ENCODE assay signal across 8 mouse cellular contexts in genomic region chr4:134250930-134251240, GRCm38 (mm10). TPM values are rescaled to one million over a fixed set of nuclear protein-coding genes. Genes with fewer than 3 reads are reported as not detected.
DNase-seq lines count a peak whose midpoint lies in the region; ATAC-seq and TF ChIP-seq lines count a peak whose summit lies in the region.

No protein-coding gene starts in this region.

- H3K36me3 ChIP-seq in heart, embryonic 13.5 days = no peaks in the 10 kb centered on the region
- no peaks in the 10 kb centered on the region for H3K36me3 ChIP-seq in ES-Bruce4 (ENCODE audit: control insufficient read depth, insufficient read depth, low read length, poor library complexity, severe bottlenecking)
- no peaks in the 10 kb centered on the region for H3K36me3 ChIP-seq in forebrain, embryonic 14.5 days (ENCODE audit: control insufficient read depth, insufficient read depth, low read length)
- no peaks in the 10 kb centered on the region for H3K36me3 ChIP-seq in liver, embryonic 14.5 days (replicated peaks; ENCODE audit: control insufficient read depth, insufficient read depth, low read depth)

- peaks cover 91% of the 10 kb centered on the region for H3K27me3 ChIP-seq in heart, embryonic 13.5 days (replicated peaks)
- peaks cover 9% of the 10 kb centered on the region for H3K27me3 ChIP-seq in ES-Bruce4 (ENCODE audit: control insufficient read depth, insufficient read depth, low read length, poor library complexity, severe bottlenecking)
- H3K27me3 ChIP-seq in forebrain, embryonic 14.5 days (replicated peaks; ENCODE audit: control insufficient read depth, insufficient read depth, low read length) = peaks cover 70% of the 10 kb centered on the region
- H3K27me3 ChIP-seq in liver, embryonic 14.5 days (ENCODE audit: control insufficient read depth, insufficient read depth, low read length) = peaks cover 83% of the 10 kb centered on the region

- TF ChIP-seq POLR2A in ES-Bruce4 (IDR thresholded peaks at IDR 0.05; ENCODE audit: insufficient read depth, low read length) = no peak

- intact Hi-C loops in heart, postnatal 25 days (cut with DNase I) = loop anchor here (2.0 kb wide), 1 partner anchor 36 kb away; the partner anchor contains the start of gene Pdik1l

- no peak for ATAC-seq in heart, embryonic 13.5 days (ENCODE audit: extremely low read depth, insufficient number of reproducible peaks, low FRiP score, low TSS enrichment)
- ATAC-seq in forebrain, embryonic 14.5 days = no peak
- ATAC-seq in liver, embryonic 14.5 days (ENCODE audit: insufficient read depth) = no peak

- TF ChIP-seq EP300 in ES-Bruce4 (IDR thresholded peaks at IDR 0.05; ENCODE audit: insufficient read depth, low read depth, low read length) = no peak
- no peak for TF ChIP-seq EP300 in liver, embryonic 14.5 days (IDR thresholded peaks at IDR 0.05; ENCODE audit: low read depth)

- no peaks in the 10 kb centered on the region for H3K9me3 ChIP-seq in heart, embryonic 13.5 days
- H3K9me3 ChIP-seq in ES-Bruce4 (replicated peaks; ENCODE audit: control insufficient read depth, insufficient read depth, low read length, poor library complexity, severe bottlenecking) = no peaks in the 10 kb centered on the region
- no peaks in the 10 kb centered on the region for H3K9me3 ChIP-seq in forebrain, embryonic 14.5 days (replicated peaks; ENCODE audit: control insufficient read depth, low read length)
- no peaks in the 10 kb centered on the region for H3K9me3 ChIP-seq in liver, embryonic 14.5 days (ENCODE audit: control insufficient read depth, low read length)

- peak overlapping the region; percentile 60 for H3K4me3 ChIP-seq in heart, embryonic 13.5 days
- H3K4me3 ChIP-seq in ES-Bruce4 (ENCODE audit: low read depth, low read length) = peak overlapping the region; percentile 54
- peak overlapping the region; percentile 46 for H3K4me3 ChIP-seq in forebrain, embryonic 14.5 days (ENCODE audit: low read depth, low read length)
- peak overlapping the region in 1 of 2 experiments; percentile 2; a peak in 2 of 4 replicates for H3K4me3 ChIP-seq in liver, embryonic 14.5 days (ENCODE audit: insufficient read depth in 1 of 2, low read depth in 2 of 2, low read length in 2 of 2)

- 15% methylated on average over 10 of the region's 10 CpGs for WGBS in heart, embryonic 13.5 days
- 7% methylated on average over 10 of the region's 10 CpGs for WGBS in forebrain, embryonic 14.5 days
- 19% methylated on average over 10 of the region's 10 CpGs for WGBS in liver, embryonic 14.5 days (ENCODE audit: insufficient replicate concordance)

- H3K4me2 ChIP-seq in heart, embryonic 13.5 days = peak overlapping the region; percentile 96
- H3K4me2 ChIP-seq in forebrain, embryonic 14.5 days (ENCODE audit: low read length) = peak overlapping the region; percentile 75
- peak overlapping the region; percentile 61 for H3K4me2 ChIP-seq in liver, embryonic 14.5 days (ENCODE audit: low read depth)

- H3K9ac ChIP-seq in heart, embryonic 13.5 days = peak overlapping the region; percentile 77
- peak overlapping the region; percentile 62 for H3K9ac ChIP-seq in ES-Bruce4 (ENCODE audit: low read depth, poor library complexity, severe bottlenecking)
- peak overlapping the region; percentile 67 for H3K9ac ChIP-seq in forebrain, embryonic 14.5 days (ENCODE audit: low read length)
- H3K9ac ChIP-seq in liver, embryonic 14.5 days (replicated peaks) = no peak overlapping the region

- no peak for TF ChIP-seq CTCF in ES-Bruce4 (IDR thresholded peaks at IDR 0.05; ENCODE audit: low read depth, low read length)
- no peak for TF ChIP-seq CTCF in liver, embryonic 14.5 days (IDR thresholded peaks at IDR 0.05; ENCODE audit: low read depth)

- H3K4me1 ChIP-seq in heart, embryonic 13.5 days = peaks cover 67% of the 10 kb centered on the region
- peaks cover 6% of the 10 kb centered on the region for H3K4me1 ChIP-seq in ES-Bruce4 (ENCODE audit: control insufficient read depth, insufficient read depth, low read length)
- H3K4me1 ChIP-seq in forebrain, embryonic 14.5 days (ENCODE audit: control insufficient read depth, insufficient read depth, low read length) = peaks cover 13% of the 10 kb centered on the region
- peaks cover 0 to 16% of the 10 kb centered on the region in 2 experiments; a peak in 2 of 4 replicates for H3K4me1 ChIP-seq in liver, embryonic 14.5 days (replicated peaks; ENCODE audit: control insufficient read depth in 2 of 2, insufficient read depth in 2 of 2, low read length in 1 of 2)

- H3K27ac ChIP-seq in heart, embryonic 13.5 days (replicated peaks) = no peak overlapping the region
- H3K27ac ChIP-seq in ES-Bruce4 (ENCODE audit: insufficient read depth, low read length) = no peak overlapping the region
- H3K27ac ChIP-seq in forebrain, embryonic 14.5 days (ENCODE audit: low read depth, low read length) = no peak overlapping the region
- H3K27ac ChIP-seq in liver, embryonic 14.5 days = no peak overlapping the region

- DNase-seq in heart, postnatal 25 days (ENCODE audit: low spot score) = no peak
- no peak for DNase-seq in forebrain, embryonic 14.5 days (ENCODE audit: low spot score)
- DNase-seq in liver, embryonic 14.5 days (ENCODE audit: low read depth in 3 of 3, low spot score in 3 of 3) = no peak
- DNase-seq in urinary bladder, postnatal 25 days (ENCODE audit: low spot score) = no peak
- DNase-seq in left cerebral cortex, adult 11 months (ENCODE audit: low spot score) = no peak
- DNase-seq in adrenal gland, adult 2 months = no peak

RNA-seq across cellular contexts. Expression of gene Grrp1, which starts 3.0 kb away (rescaled TPM):
- 4.3 and 5.0 TPM in 2 replicates for polyA plus RNA-seq in heart, embryonic 13.5 days (2015; fragmentation: Nextera tagmentation; extraction: Ambion mirVana)
- 1 to 10 TPM; 6.0 to 7.6 TPM for total RNA-seq in heart, postnatal 25 days (2021)
- 0.55 TPM in 1 of 2 replicates, not detected in the other for polyA plus RNA-seq in ES-Bruce4 (2011; ENCODE audit: insufficient read depth, insufficient read length, low read depth, missing spikeins)
- polyA plus RNA-seq in forebrain, embryonic 14.5 days (2014; fragmentation: Nextera tagmentation; extraction: Ambion mirVana) = 10.1 and 11.6 TPM in 2 replicates
- polyA plus RNA-seq in liver, embryonic 14.5 days (2012; rRNA removed) = 0.77 and 1.1 TPM in 2 replicates
- polyA plus RNA-seq in liver, embryonic 14.5 days (2014; fragmentation: Nextera tagmentation; extraction: Ambion mirVana) = 0.40 and 0.55 TPM in 2 replicates
- 1 to 10 TPM; 6.2 to 9.3 TPM for total RNA-seq in adrenal gland, adult 2 months (2021)
- 28.5 and 31.8 TPM in 2 replicates for polyA plus RNA-seq in adrenal gland, adult 2 months (2012; rRNA removed)

RNA-seq across cellular contexts. Expression of gene Gm30191, which starts 4.2 kb away (rescaled TPM):
- not detected in 2 replicates for polyA plus RNA-seq in heart, embryonic 13.5 days (2015; fragmentation: Nextera tagmentation; extraction: Ambion mirVana)
- total RNA-seq in heart, postnatal 25 days (2021) = not detected
- not detected in 2 replicates for polyA plus RNA-seq in ES-Bruce4 (2011; ENCODE audit: insufficient read depth, insufficient read length, low read depth, missing spikeins)
- polyA plus RNA-seq in forebrain, embryonic 14.5 days (2014; fragmentation: Nextera tagmentation; extraction: Ambion mirVana) = not detected in 2 replicates
- polyA plus RNA-seq in liver, embryonic 14.5 days (2012; rRNA removed) = not detected in 2 replicates
- not detected in 2 replicates for polyA plus RNA-seq in liver, embryonic 14.5 days (2014; fragmentation: Nextera tagmentation; extraction: Ambion mirVana)
- not detected for total RNA-seq in adrenal gland, adult 2 months (2021)
- polyA plus RNA-seq in adrenal gland, adult 2 months (2012; rRNA removed) = not detected in 2 replicates

RNA-seq across cellular contexts. Expression of gene Zfp593, which starts 5.5 kb away (rescaled TPM):
- 9.2 and 9.9 TPM in 2 replicates for polyA plus RNA-seq in heart, embryonic 13.5 days (2015; fragmentation: Nextera tagmentation; extraction: Ambion mirVana)
- total RNA-seq in heart, postnatal 25 days (2021) = 1 to 10 TPM; 3.1 to 3.2 TPM
- polyA plus RNA-seq in ES-Bruce4 (2011; ENCODE audit: insufficient read depth, insufficient read length, low read depth, missing spikeins) = 16.8 and 17.2 TPM in 2 replicates
- polyA plus RNA-seq in forebrain, embryonic 14.5 days (2014; fragmentation: Nextera tagmentation; extraction: Ambion mirVana) = 14.4 and 15.8 TPM in 2 replicates
- 5.6 and 6.4 TPM in 2 replicates for polyA plus RNA-seq in liver, embryonic 14.5 days (2012; rRNA removed)
- polyA plus RNA-seq in liver, embryonic 14.5 days (2014; fragmentation: Nextera tagmentation; extraction: Ambion mirVana) = 7.1 TPM in 2 replicates
- total RNA-seq in adrenal gland, adult 2 months (2021) = 10 to 100 TPM in 1 of 2 experiments, 1 to 10 TPM in 1; 8.3 to 11.0 TPM
- 11.1 and 13.0 TPM in 2 replicates for polyA plus RNA-seq in adrenal gland, adult 2 months (2012; rRNA removed)

RNA-seq across cellular contexts. Expression of gene E130218I03Rik, which starts 7.4 kb away (rescaled TPM):
- polyA plus RNA-seq in heart, embryonic 13.5 days (2015; fragmentation: Nextera tagmentation; extraction: Ambion mirVana) = 0.17 and 0.21 TPM in 2 replicates
- not detected for total RNA-seq in heart, postnatal 25 days (2021)
- polyA plus RNA-seq in ES-Bruce4 (2011; ENCODE audit: insufficient read depth, insufficient read length, low read depth, missing spikeins) = not detected in 2 replicates
- polyA plus RNA-seq in forebrain, embryonic 14.5 days (2014; fragmentation: Nextera tagmentation; extraction: Ambion mirVana) = 0.17 TPM in 1 of 2 replicates, not detected in the other
- polyA plus RNA-seq in liver, embryonic 14.5 days (2012; rRNA removed) = not detected in 2 replicates
- polyA plus RNA-seq in liver, embryonic 14.5 days (2014; fragmentation: Nextera tagmentation; extraction: Ambion mirVana) = not detected in 2 replicates
- not detected for total RNA-seq in adrenal gland, adult 2 months (2021)
- 0.09 TPM in 1 of 2 replicates, not detected in the other for polyA plus RNA-seq in adrenal gland, adult 2 months (2012; rRNA removed)

RNA-seq across cellular contexts. Expression of gene Cnksr1, which starts 12.7 kb away (rescaled TPM):
- polyA plus RNA-seq in heart, embryonic 13.5 days (2015; fragmentation: Nextera tagmentation; extraction: Ambion mirVana) = 1.3 and 1.5 TPM in 2 replicates
- total RNA-seq in heart, postnatal 25 days (2021) = 1 to 10 TPM; 2.9 to 3.0 TPM
- 10.4 and 10.8 TPM in 2 replicates for polyA plus RNA-seq in ES-Bruce4 (2011; ENCODE audit: insufficient read depth, insufficient read length, low read depth, missing spikeins)
- polyA plus RNA-seq in forebrain, embryonic 14.5 days (2014; fragmentation: Nextera tagmentation; extraction: Ambion mirVana) = 0.36 TPM in 1 of 2 replicates, not detected in the other
- polyA plus RNA-seq in liver, embryonic 14.5 days (2012; rRNA removed) = 0.05 and 0.06 TPM in 2 replicates
- 0.35 TPM in 1 of 2 replicates, not detected in the other for polyA plus RNA-seq in liver, embryonic 14.5 days (2014; fragmentation: Nextera tagmentation; extraction: Ambion mirVana)
- under 1 TPM; 0.31 to 0.66 TPM for total RNA-seq in adrenal gland, adult 2 months (2021)
- 0.03 and 0.08 TPM in 2 replicates for polyA plus RNA-seq in adrenal gland, adult 2 months (2012; rRNA removed)
